ENCODE assay signal across 7 mouse cellular contexts in genomic region chr5:134555463-134556164, GRCm38 (mm10). TPM values are rescaled to one million over a fixed set of nuclear protein-coding genes. Genes with fewer than 3 reads are reported as not detected.
DNase-seq lines count a peak whose midpoint lies in the region; ATAC-seq and TF ChIP-seq lines count a peak whose summit lies in the region.

No protein-coding gene starts in this region.

- no peaks in the 10 kb centered on the region for H3K79me2 ChIP-seq in heart, adult 2 months (replicated peaks; ENCODE audit: control insufficient read depth, insufficient read depth, low read length)

- H3K27me3 ChIP-seq in embryonic facial prominence, embryonic 12.5 days: no peaks in the 10 kb centered on the region
- H3K27me3 ChIP-seq in heart, adult 2 months (ENCODE audit: control insufficient read depth, insufficient read depth, low read length): no peaks in the 10 kb centered on the region
- H3K27me3 ChIP-seq in intestine, postnatal 0 days (replicated peaks; ENCODE audit: control insufficient read depth, insufficient read depth, low read length): no peaks in the 10 kb centered on the region
- no peaks in the 10 kb centered on the region for H3K27me3 ChIP-seq in limb, embryonic 10.5 days (ENCODE audit: low read depth, poor library complexity, severe bottlenecking)
- H3K27me3 ChIP-seq in midbrain, embryonic 14.5 days (ENCODE audit: control insufficient read depth, insufficient read depth, low read length): no peaks in the 10 kb centered on the region
- no peaks in the 10 kb centered on the region for H3K27me3 ChIP-seq in stomach, postnatal 0 days (ENCODE audit: control insufficient read depth, insufficient read depth, low read length)

- H3K9me3 ChIP-seq in embryonic facial prominence, embryonic 12.5 days: no peaks in the 10 kb centered on the region
- H3K9me3 ChIP-seq in intestine, postnatal 0 days (ENCODE audit: control insufficient read depth): no peaks in the 10 kb centered on the region
- H3K9me3 ChIP-seq in limb, embryonic 10.5 days (replicated peaks): no peaks in the 10 kb centered on the region
- no peaks in the 10 kb centered on the region for H3K9me3 ChIP-seq in midbrain, embryonic 14.5 days (ENCODE audit: control insufficient read depth, low read length)
- no peaks in the 10 kb centered on the region for H3K9me3 ChIP-seq in stomach, postnatal 0 days (ENCODE audit: control insufficient read depth, low read length)

- intact Hi-C loops in heart, adult 2 months (cut with DNase I): no loop called here

- no peak overlapping the region for H3K9ac ChIP-seq in embryonic facial prominence, embryonic 12.5 days
- no peak overlapping the region for H3K9ac ChIP-seq in heart, adult 2 months (ENCODE audit: low read depth, low read length)
- no peak overlapping the region for H3K9ac ChIP-seq in intestine, postnatal 0 days (ENCODE audit: low read depth, low read length)
- no peak overlapping the region; the same call in 1 of the 2 replicates for H3K9ac ChIP-seq in midbrain, embryonic 14.5 days (replicated peaks; ENCODE audit: low read length)
- peak overlapping the region; percentile 18; the same call in 1 of the 2 replicates for H3K9ac ChIP-seq in stomach, postnatal 0 days (ENCODE audit: low read length)

- no peaks in the 10 kb centered on the region for H3K36me3 ChIP-seq in embryonic facial prominence, embryonic 12.5 days
- H3K36me3 ChIP-seq in heart, adult 2 months (ENCODE audit: control insufficient read depth, insufficient read depth, low read length): no peaks in the 10 kb centered on the region
- H3K36me3 ChIP-seq in intestine, postnatal 0 days (ENCODE audit: control insufficient read depth, insufficient read depth): no peaks in the 10 kb centered on the region
- H3K36me3 ChIP-seq in limb, embryonic 10.5 days: no peaks in the 10 kb centered on the region
- no peaks in the 10 kb centered on the region for H3K36me3 ChIP-seq in midbrain, embryonic 14.5 days (ENCODE audit: control insufficient read depth, insufficient read depth, low read length)
- H3K36me3 ChIP-seq in stomach, postnatal 0 days (ENCODE audit: control insufficient read depth, insufficient read depth, low read length): no peaks in the 10 kb centered on the region

- no peak for TF ChIP-seq POLR2A in heart, adult 2 months (IDR thresholded peaks at IDR 0.05; ENCODE audit: insufficient read depth, low read depth, low read length)

- DNase-seq in adrenal gland, postnatal 14 days: peak; percentile 87
- DNase-seq in heart, adult 2 months: peak; percentile 88 to 89
- DNase-seq in limb, embryonic 10.5 days (ENCODE audit: low spot score): peak; percentile 89
- DNase-seq in midbrain, embryonic 14.5 days: peak; percentile 83
- DNase-seq in stomach, postnatal 0 days (ENCODE audit: low spot score): peak; percentile 71

- 11% methylated on average over 20 of the region's 20 CpGs for WGBS in embryonic facial prominence, embryonic 12.5 days
- 8% methylated on average over 20 of the region's 20 CpGs for WGBS in heart, adult 2 months
- WGBS in intestine, postnatal 0 days: 11% methylated on average over 20 of the region's 20 CpGs
- 15% methylated on average over 20 of the region's 20 CpGs for WGBS in limb, embryonic 10.5 days
- 11% methylated on average over 20 of the region's 20 CpGs for WGBS in midbrain, embryonic 14.5 days
- WGBS in stomach, postnatal 0 days: 11% methylated on average over 20 of the region's 20 CpGs

- ATAC-seq in embryonic facial prominence, embryonic 12.5 days (ENCODE audit: insufficient number of reproducible peaks, insufficient read depth, low FRiP score, low TSS enrichment): no peak
- ATAC-seq in intestine, postnatal 0 days: no peak
- ATAC-seq in midbrain, embryonic 14.5 days (ENCODE audit: low FRiP score, low TSS enrichment): no peak
- ATAC-seq in stomach, postnatal 0 days (ENCODE audit: low FRiP score, low TSS enrichment): no peak

- H3K4me3 ChIP-seq in embryonic facial prominence, embryonic 12.5 days: no peak overlapping the region
- no peak overlapping the region for H3K4me3 ChIP-seq in heart, adult 2 months
- H3K4me3 ChIP-seq in intestine, postnatal 0 days (ENCODE audit: low read depth, low read length): no peak overlapping the region
- H3K4me3 ChIP-seq in limb, embryonic 10.5 days: peak overlapping the region; percentile 35
- no peak overlapping the region for H3K4me3 ChIP-seq in midbrain, embryonic 14.5 days (replicated peaks; ENCODE audit: low read depth, low read length)
- no peak overlapping the region for H3K4me3 ChIP-seq in stomach, postnatal 0 days (ENCODE audit: low read depth, low read length)

- H3K4me2 ChIP-seq in embryonic facial prominence, embryonic 12.5 days (replicated peaks): peak overlapping the region; percentile 23; the same call in 1 of the 2 replicates
- peak overlapping the region; percentile 21; the same call in 1 of the 2 replicates for H3K4me2 ChIP-seq in intestine, postnatal 0 days (replicated peaks; ENCODE audit: low read depth)
- H3K4me2 ChIP-seq in midbrain, embryonic 14.5 days (ENCODE audit: low read length): peak overlapping the region; percentile 44
- 0 out of 2 replicates have a peak overlapping the region, but pooled peaks have one; percentile 8 for H3K4me2 ChIP-seq in stomach, postnatal 0 days (replicated peaks; ENCODE audit: low read depth)

- TF ChIP-seq CTCF in heart, adult 2 months (IDR thresholded peaks at IDR 0.05): no peak
- no peak for TF ChIP-seq CTCF in intestine, postnatal 0 days (IDR thresholded peaks at IDR 0.05; ENCODE audit: low read depth)
- no peak for TF ChIP-seq CTCF in stomach, postnatal 0 days (IDR thresholded peaks at IDR 0.05; ENCODE audit: low read depth)

- H3K27ac ChIP-seq in embryonic facial prominence, embryonic 12.5 days: 0 out of 2 replicates have a peak overlapping the region, but pooled peaks have one; percentile 41
- peak overlapping the region; percentile 66 for H3K27ac ChIP-seq in heart, adult 2 months
- peak overlapping the region; percentile 21 for H3K27ac ChIP-seq in intestine, postnatal 0 days (ENCODE audit: low read depth, low read length)
- H3K27ac ChIP-seq in limb, embryonic 10.5 days: peak overlapping the region; percentile 66
- H3K27ac ChIP-seq in midbrain, embryonic 14.5 days (replicated peaks; ENCODE audit: low read depth, low read length): no peak overlapping the region
- H3K27ac ChIP-seq in stomach, postnatal 0 days (replicated peaks): peak overlapping the region; percentile 56

- peaks cover 26% of the 10 kb centered on the region for H3K4me1 ChIP-seq in embryonic facial prominence, embryonic 12.5 days
- peaks cover 7% of the 10 kb centered on the region for H3K4me1 ChIP-seq in heart, adult 2 months (ENCODE audit: control insufficient read depth, insufficient read depth, low read length)
- no peaks in the 10 kb centered on the region for H3K4me1 ChIP-seq in intestine, postnatal 0 days (replicated peaks; ENCODE audit: control insufficient read depth, insufficient read depth, low read length)
- peaks cover 35% of the 10 kb centered on the region for H3K4me1 ChIP-seq in limb, embryonic 10.5 days
- H3K4me1 ChIP-seq in midbrain, embryonic 14.5 days (ENCODE audit: control insufficient read depth, insufficient read depth, low read length): peaks cover 14% of the 10 kb centered on the region
- peaks cover 7% of the 10 kb centered on the region for H3K4me1 ChIP-seq in stomach, postnatal 0 days (replicated peaks; ENCODE audit: control insufficient read depth, insufficient read depth)

- peak; percentile 50; the same call in 1 of the 2 replicates for TF ChIP-seq EP300 in heart, adult 2 months (IDR thresholded peaks at IDR 0.05; ENCODE audit: insufficient read depth, low read depth, low read length)
- TF ChIP-seq EP300 in stomach, postnatal 0 days (optimal IDR thresholded peaks at IDR 0.05): no peak

RNA-seq across cellular contexts. Expression of gene Clip2, which starts 3.4 kb away (rescaled TPM):
- total RNA-seq in adrenal gland, postnatal 14 days (2021): 23.4 and 25.3 TPM in 2 replicates
- 7.4 and 7.6 TPM in 2 replicates for polyA plus RNA-seq in embryonic facial prominence, embryonic 12.5 days (2016; fragmentation: Nextera tagmentation; extraction: Ambion mirVana)
- 1 to 10 TPM; 7.0 to 8.0 TPM for total RNA-seq in heart, adult 2 months (2021)
- 6.2 and 9.8 TPM in 2 replicates for polyA plus RNA-seq in heart, adult 2 months (2012; rRNA removed)
- polyA plus RNA-seq in intestine, postnatal 0 days (2015; fragmentation: Nextera tagmentation; extraction: Ambion mirVana): 2.6 and 3.1 TPM in 2 replicates
- 5.9 and 7.1 TPM in 2 replicates for polyA plus RNA-seq in limb, embryonic 10.5 days (2016; fragmentation: Nextera tagmentation; extraction: Ambion mirVana)
- polyA plus RNA-seq in midbrain, embryonic 14.5 days (2014; fragmentation: Nextera tagmentation; extraction: Ambion mirVana): 18.2 and 19.3 TPM in 2 replicates
- polyA plus RNA-seq in stomach, postnatal 0 days (2015; fragmentation: Nextera tagmentation; extraction: Ambion mirVana): 1.0 and 1.1 TPM in 2 replicates

RNA-seq across cellular contexts. Expression of gene Syna, which starts 4.4 kb away (rescaled TPM):
- total RNA-seq in adrenal gland, postnatal 14 days (2021): not detected in 2 replicates
- polyA plus RNA-seq in embryonic facial prominence, embryonic 12.5 days (2016; fragmentation: Nextera tagmentation; extraction: Ambion mirVana): 0.15 TPM in 1 of 2 replicates, not detected in the other
- total RNA-seq in heart, adult 2 months (2021): not detected
- polyA plus RNA-seq in heart, adult 2 months (2012; rRNA removed): not detected in 2 replicates
- 0.13 and 0.25 TPM in 2 replicates for polyA plus RNA-seq in intestine, postnatal 0 days (2015; fragmentation: Nextera tagmentation; extraction: Ambion mirVana)
- polyA plus RNA-seq in limb, embryonic 10.5 days (2016; fragmentation: Nextera tagmentation; extraction: Ambion mirVana): 0.06 and 0.08 TPM in 2 replicates
- 0.11 and 0.24 TPM in 2 replicates for polyA plus RNA-seq in midbrain, embryonic 14.5 days (2014; fragmentation: Nextera tagmentation; extraction: Ambion mirVana)
- polyA plus RNA-seq in stomach, postnatal 0 days (2015; fragmentation: Nextera tagmentation; extraction: Ambion mirVana): 0.07 TPM in 2 replicates

RNA-seq across cellular contexts. Expression of gene Rfc2, which starts 25.6 kb away (rescaled TPM):
- 47.2 and 51.2 TPM in 2 replicates for total RNA-seq in adrenal gland, postnatal 14 days (2021)
- 307 and 317 TPM in 2 replicates for polyA plus RNA-seq in embryonic facial prominence, embryonic 12.5 days (2016; fragmentation: Nextera tagmentation; extraction: Ambion mirVana)
- total RNA-seq in heart, adult 2 months (2021): 10 to 100 TPM; 21.0 to 24.6 TPM
- polyA plus RNA-seq in heart, adult 2 months (2012; rRNA removed): 32.5 and 44.8 TPM in 2 replicates
- 88.6 and 93.2 TPM in 2 replicates for polyA plus RNA-seq in intestine, postnatal 0 days (2015; fragmentation: Nextera tagmentation; extraction: Ambion mirVana)
- polyA plus RNA-seq in limb, embryonic 10.5 days (2016; fragmentation: Nextera tagmentation; extraction: Ambion mirVana): 431 and 443 TPM in 2 replicates
- polyA plus RNA-seq in midbrain, embryonic 14.5 days (2014; fragmentation: Nextera tagmentation; extraction: Ambion mirVana): 165 and 191 TPM in 2 replicates
- 81.5 and 83.7 TPM in 2 replicates for polyA plus RNA-seq in stomach, postnatal 0 days (2015; fragmentation: Nextera tagmentation; extraction: Ambion mirVana)

RNA-seq across cellular contexts. Expression of gene Lat2, which starts 59.2 kb away (rescaled TPM):
- total RNA-seq in adrenal gland, postnatal 14 days (2021): 2.2 and 7.1 TPM in 2 replicates
- polyA plus RNA-seq in embryonic facial prominence, embryonic 12.5 days (2016; fragmentation: Nextera tagmentation; extraction: Ambion mirVana): 1.9 and 3.3 TPM in 2 replicates
- total RNA-seq in heart, adult 2 months (2021): 1 to 10 TPM; 1.1 to 1.6 TPM
- 2.0 and 3.3 TPM in 2 replicates for polyA plus RNA-seq in heart, adult 2 months (2012; rRNA removed)
- polyA plus RNA-seq in intestine, postnatal 0 days (2015; fragmentation: Nextera tagmentation; extraction: Ambion mirVana): 1.3 and 1.4 TPM in 2 replicates
- 4.0 and 4.5 TPM in 2 replicates for polyA plus RNA-seq in limb, embryonic 10.5 days (2016; fragmentation: Nextera tagmentation; extraction: Ambion mirVana)
- 1.5 and 2.7 TPM in 2 replicates for polyA plus RNA-seq in midbrain, embryonic 14.5 days (2014; fragmentation: Nextera tagmentation; extraction: Ambion mirVana)
- polyA plus RNA-seq in stomach, postnatal 0 days (2015; fragmentation: Nextera tagmentation; extraction: Ambion mirVana): 0.99 and 1.1 TPM in 2 replicates
